Mouse (Mus musculus) embryonic stem cell, embryonic (primary cell): ENCODE results near the gene Tango6.

Experiments used
- CTCF ChIA-PET, 4 experiments: fragments of 300-600 bp in 2 of 4; fragments of 350-600 bp in 2 of 4; sonication (Branson Sonifier 250); formaldehyde crosslinking; loops; one replicate each; lab custom pipeline; 2022; ENCODE audit warnings: inconsistent platforms in 2 of 4; lab: Charles Lee
- POLR2A ChIA-PET, 4 experiments: fragments of 300-600 bp in 2 of 4; fragments of 350-600 bp in 2 of 4; sonication (Branson Sonifier 250); formaldehyde crosslinking; loops; one replicate each; lab custom pipeline; 2022; ENCODE audit warnings: antibody characterized with exemption in 4 of 4, inconsistent platforms in 1 of 4; lab: Charles Lee

The Tango6 gene

GRCm38 (mm10) chr8:106892806-106893451, 210.1 kb downstream of the Tango6 start:
- ChIA-PET CTCF (interaction anchor here in 3 of 4 experiments (0.6 kb wide), 3 partner anchors 76 to 459 kb away, joined by 3 to 10 read pairs (median 9); no protein-coding TSS in a partner anchor), POLR2A (interaction anchor here (0.6 to 6.0 kb wide), 37 partner anchors 9 to 648 kb away, joined by 3 to 62 read pairs (median 3); partner anchors contain the start of genes Has3 (in 1 of the 4) and Sntb2 (in 1 of the 4))

DNA sequence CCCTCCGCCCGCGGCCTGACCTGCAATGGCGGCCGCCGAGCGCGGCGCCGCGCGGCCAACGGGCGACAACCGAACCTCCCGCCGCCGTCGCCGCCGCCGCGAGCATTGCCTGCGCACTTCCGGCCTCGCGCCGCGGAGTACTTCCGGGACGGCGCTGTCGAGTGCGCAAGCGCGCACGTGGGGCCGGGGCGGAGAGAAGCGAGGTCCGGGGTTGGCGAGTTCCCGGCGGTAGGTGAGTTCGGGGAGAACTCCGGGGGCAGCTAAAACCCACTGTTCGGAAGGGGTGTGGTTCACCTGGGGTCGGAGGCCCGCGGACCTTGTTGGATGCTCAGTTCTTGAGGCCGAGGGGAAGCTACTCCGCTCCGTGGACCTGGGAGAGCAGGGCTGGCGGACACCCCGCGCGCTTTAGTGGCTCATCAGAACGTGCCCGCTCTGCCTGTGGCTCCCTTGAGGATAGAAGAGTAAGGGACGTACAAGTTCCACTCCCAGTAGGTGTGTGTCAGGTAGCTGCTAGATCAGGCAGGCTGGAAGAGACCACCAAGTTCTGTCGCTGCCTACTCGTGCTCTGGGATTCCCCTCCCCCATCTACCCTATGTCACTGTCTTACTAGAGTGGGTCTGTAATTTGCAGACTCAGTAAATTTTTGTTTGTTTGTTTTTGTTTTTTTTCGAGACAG, 210.8 kb downstream of the Tango6 start, which contains the start of gene Utp4:
Utp4 (plus strand) TSS at position 156 of the 676 bp plus-strand sequence.
- CTCF ChIA-PET, result interaction anchor here in 2 of 4 experiments (0.6 kb wide), 2 partner anchors 76 to 460 kb away, joined by 3 to 9 read pairs; no protein-coding TSS in a partner anchor
- POLR2A ChIA-PET, result interaction anchor here (0.6 to 6.0 kb wide), 23 partner anchors 9 to 649 kb away, joined by 3 to 62 read pairs (median 4); partner anchors contain the start of gene Sntb2 (in 1 of the 4)

- CTCF ChIA-PET, result no interaction called here
- POLR2A ChIA-PET, result interaction anchor here in 3 of 4 experiments (0.6 to 3.6 kb wide), 4 partner anchors 8 to 133 kb away, joined by 3 to 17 read pairs (median 8); partner anchors contain the start of gene Has3 (in 1 of the 3)
Observed at GRCm38 (mm10) chr8:106899473-106899872, 216.6 kb downstream of the Tango6 start.
